Mouse (Mus musculus): ENCODE data around the gene Tmem98. TPM values are rescaled to one million over a fixed set of nuclear protein-coding genes. Genes with fewer than 3 reads are reported as not detected.
A peak's percentile ranks its signal among the peaks of the same experiment; 100 is the strongest.

The Tmem98 gene
- polyA plus RNA-seq, 1 experiment from 2014 or later: 145 TPM

DNA sequence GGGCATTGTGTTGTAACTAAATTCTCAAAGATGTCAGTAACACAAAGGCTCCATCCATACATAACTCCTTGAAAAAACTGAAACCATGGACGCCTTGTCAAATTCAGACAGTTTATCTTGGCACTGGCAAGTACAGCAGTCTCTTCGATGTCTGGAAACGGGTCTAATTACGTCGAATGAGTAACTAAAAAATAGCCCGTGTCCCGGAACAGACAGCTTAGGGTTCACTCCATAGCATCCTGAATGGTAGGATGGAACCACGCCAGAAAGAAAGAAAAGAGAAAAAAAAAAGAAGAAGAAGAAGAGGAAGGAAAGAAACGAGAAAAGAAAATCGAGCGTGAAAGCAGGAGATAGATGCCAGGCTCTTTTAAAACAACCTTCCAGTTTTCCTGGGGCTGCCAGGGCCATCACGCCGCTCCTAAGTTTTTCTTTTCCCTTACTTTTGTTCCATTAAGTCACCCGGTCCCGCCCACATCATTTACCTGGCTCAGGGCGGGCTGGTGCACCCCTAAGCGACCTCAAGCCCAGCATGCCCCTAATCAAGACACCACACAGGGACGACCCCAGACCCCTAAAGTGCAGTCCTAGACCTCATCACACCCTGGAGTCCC lies 31.0 kb upstream of the Tmem98 start:
- H3K27me3 ChIP-seq (ENCODE audit: low read depth, poor library complexity, severe bottlenecking): peaks cover 9% of the 10 kb centered on the region; the same call in 1 of the 2 replicates

DNA sequence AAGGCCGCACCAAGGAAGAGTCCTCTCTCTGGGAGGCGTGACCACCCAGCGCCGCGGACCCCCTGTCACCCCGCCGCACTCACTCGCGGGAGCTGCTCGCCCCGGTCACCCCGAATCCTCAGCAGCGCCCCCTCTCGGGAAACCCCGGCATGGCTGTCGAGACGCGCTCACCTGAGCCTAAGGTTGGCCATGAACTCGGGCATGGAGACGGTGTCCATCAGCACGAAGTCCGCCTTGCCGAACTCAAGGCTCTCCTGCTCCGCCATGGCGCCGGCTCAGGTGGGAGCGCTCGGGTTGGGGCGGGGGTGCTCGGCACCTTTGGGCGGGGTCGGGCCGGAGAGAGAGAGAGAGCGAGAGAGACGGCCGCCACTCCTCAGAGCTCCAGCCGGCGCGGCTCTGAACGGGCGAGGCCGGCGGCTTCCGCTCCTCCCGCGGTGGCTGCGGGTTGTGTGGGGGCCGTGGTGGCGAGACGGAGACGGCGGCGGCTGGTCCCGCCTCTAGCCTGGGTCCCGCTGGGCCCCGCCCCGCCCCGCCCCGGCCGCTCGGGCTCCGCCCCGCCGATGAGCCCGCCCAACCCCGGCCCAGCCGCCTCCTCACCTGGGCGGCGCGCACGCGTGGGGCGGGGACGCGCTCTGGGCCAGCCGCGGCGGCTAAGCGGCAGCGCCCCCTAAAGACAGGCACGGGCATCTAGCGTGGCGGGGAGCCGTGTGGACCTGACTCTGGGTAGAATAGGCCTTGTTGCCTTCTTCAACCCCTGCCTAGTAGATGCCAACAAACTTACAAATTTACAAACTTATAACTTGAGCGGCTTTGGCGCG lies 30.2 kb upstream of the Tmem98 start, which contains the start of gene Myo1d:
Gene Myo1d, minus strand, starts transcription at position 499 of the 818 bp plus-strand sequence.
- Histone ChIP-seq H3K4me1 (peaks cover 18% of the 10 kb centered on the region), H3K27ac (peak within 1 kb of the TSS; percentile 87), H3K36me3 (no peaks in the 10 kb centered on the region), H3K4me3 (peak within 1 kb of the TSS; percentile 85), H3K27me3 (ENCODE audit: low read depth, poor library complexity, severe bottlenecking) (peaks cover 9% of the 10 kb centered on the region; the same call in 1 of the 2 replicates), H3K9me3 (replicated peaks) (no peaks in the 10 kb centered on the region)
- under 1% methylated on average over 83 of the region's 87 CpGs for WGBS
- peak; percentile 93 for DNase-seq (ENCODE audit: low spot score)

More for the DNA sequence above, 31.0 kb upstream of the Tmem98 start:
- Histone ChIP-seq H3K27ac (peak overlapping the region; percentile 87), H3K36me3 (no peaks in the 10 kb centered on the region), H3K4me1 (peaks cover 13% of the 10 kb centered on the region), H3K9me3 (replicated peaks) (no peaks in the 10 kb centered on the region), H3K4me3 (peak overlapping the region; percentile 85)
- no peak for DNase-seq (ENCODE audit: low spot score)
- WGBS: 6% methylated on average over 18 of the region's 18 CpGs

DNA sequence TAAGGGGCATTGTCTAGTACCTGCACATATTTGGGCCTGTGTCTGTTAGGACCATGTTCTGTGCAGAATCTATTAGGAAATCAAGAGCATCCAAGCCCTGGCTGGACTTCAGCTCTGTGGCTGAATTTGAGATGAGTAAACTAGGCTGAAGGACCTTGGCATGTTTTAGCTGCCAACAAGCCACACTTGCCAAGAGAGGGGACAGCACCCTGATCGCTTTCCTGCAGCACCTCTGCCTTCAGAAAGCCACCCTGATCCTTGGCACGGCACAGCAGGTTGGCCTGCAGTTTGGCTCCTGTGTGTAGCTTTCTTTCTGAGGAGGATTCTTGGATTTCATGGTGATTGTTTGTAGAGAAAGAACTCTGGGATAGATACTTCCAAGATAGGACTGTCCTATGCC lies 28.4 kb upstream of the Tmem98 start:
- WGBS: 89% methylated on average over 2 of the region's 2 CpGs
- H3K9me3 ChIP-seq (replicated peaks): no peaks in the 10 kb centered on the region
- no peak overlapping the region for H3K27ac ChIP-seq
- H3K4me1 ChIP-seq: peaks cover 18% of the 10 kb centered on the region
- no peaks in the 10 kb centered on the region for H3K36me3 ChIP-seq
- DNase-seq (ENCODE audit: low spot score): no peak
- peaks cover 9% of the 10 kb centered on the region; the same call in 1 of the 2 replicates for H3K27me3 ChIP-seq (ENCODE audit: low read depth, poor library complexity, severe bottlenecking)
- no peak overlapping the region for H3K4me3 ChIP-seq

DNA sequence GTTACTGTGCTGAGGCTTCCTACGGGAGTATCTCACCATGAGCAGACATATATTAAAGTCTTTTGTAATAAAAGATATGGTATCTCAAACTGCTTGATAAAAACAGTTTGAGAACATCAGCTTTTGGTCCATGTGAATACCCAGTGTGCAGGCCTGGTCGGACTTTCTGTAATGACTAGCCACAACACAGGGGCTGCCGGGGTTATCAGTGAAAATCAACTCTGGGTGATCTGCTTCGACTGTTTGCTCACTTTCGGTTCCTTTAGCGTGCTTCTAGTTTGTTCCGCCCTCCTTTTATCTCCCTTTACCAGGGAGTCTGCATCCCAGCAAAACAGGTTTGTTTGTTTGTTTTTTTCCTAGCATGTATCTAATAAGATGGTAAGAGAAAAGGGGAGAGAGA lies 26.5 kb upstream of the Tmem98 start:
- H3K4me1 ChIP-seq: peaks cover 16% of the 10 kb centered on the region
- no peaks in the 10 kb centered on the region for H3K9me3 ChIP-seq (replicated peaks)
- 71% methylated on average over 7 of the region's 7 CpGs for WGBS
- DNase-seq (ENCODE audit: low spot score): no peak
- no peaks in the 10 kb centered on the region for H3K36me3 ChIP-seq
- no peak overlapping the region for H3K4me3 ChIP-seq
- H3K27ac ChIP-seq: no peak overlapping the region
- peaks cover 5% of the 10 kb centered on the region; the same call in 1 of the 2 replicates for H3K27me3 ChIP-seq (ENCODE audit: low read depth, poor library complexity, severe bottlenecking)

DNA sequence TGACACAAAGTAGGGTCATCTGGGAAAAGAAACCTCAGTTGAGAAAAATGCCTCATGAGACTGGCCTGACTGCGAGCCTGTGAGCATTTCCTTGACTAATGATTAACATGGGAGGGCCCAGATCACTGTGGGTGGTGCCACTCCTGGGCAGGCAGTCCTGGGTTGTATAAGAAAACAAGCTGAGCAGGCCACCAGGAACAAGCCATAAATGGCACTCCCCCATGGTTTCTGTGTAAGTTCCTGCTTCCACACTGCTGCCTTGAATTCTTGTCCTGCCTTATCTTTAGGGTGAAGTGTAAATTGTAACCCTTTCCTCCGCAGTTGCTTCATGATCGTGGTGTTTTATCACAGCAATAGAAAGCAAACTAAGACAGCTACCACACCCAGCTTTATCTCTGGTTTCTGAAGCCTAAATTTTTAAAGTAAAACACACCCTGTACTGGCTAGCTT lies 25.7 kb upstream of the Tmem98 start:
- Histone ChIP-seq H3K27me3 (ENCODE audit: low read depth, poor library complexity, severe bottlenecking) (peaks cover 3% of the 10 kb centered on the region; the same call in 1 of the 2 replicates), H3K9me3 (replicated peaks) (no peaks in the 10 kb centered on the region), H3K4me3 (no peak overlapping the region), H3K27ac (no peak overlapping the region), H3K4me1 (peaks cover 13% of the 10 kb centered on the region), H3K36me3 (no peaks in the 10 kb centered on the region)
- WGBS: 35% methylated on average over 3 of the region's 3 CpGs
- DNase-seq (ENCODE audit: low spot score): no peak

DNA sequence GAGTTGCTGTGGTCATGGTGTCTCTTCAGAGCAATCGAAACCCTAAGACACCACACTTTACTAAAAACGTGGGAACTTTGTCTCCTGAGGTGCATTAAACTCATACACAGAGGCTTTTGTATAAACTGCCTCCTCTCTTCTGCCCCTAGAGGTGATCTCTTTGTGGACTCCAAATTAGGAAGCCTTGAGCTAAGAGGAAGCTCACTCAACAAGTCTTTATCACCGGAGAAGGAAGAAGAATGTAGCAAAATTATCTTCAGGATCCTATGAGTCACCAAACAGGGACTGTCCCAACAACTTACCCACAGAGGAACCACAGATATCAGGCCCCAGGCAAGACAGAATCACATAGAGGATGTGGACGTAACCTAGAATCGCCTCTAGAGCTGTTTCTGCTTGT lies 24.3 kb upstream of the Tmem98 start:
- Histone ChIP-seq H3K27ac (no peak overlapping the region), H3K4me1 (peaks cover 6% of the 10 kb centered on the region; the same call in 1 of the 2 replicates), H3K36me3 (no peaks in the 10 kb centered on the region), H3K9me3 (replicated peaks) (no peaks in the 10 kb centered on the region), H3K27me3 (ENCODE audit: low read depth, poor library complexity, severe bottlenecking) (no peaks in the 10 kb centered on the region), H3K4me3 (no peak overlapping the region)
- DNase-seq (ENCODE audit: low spot score): no peak
- WGBS: 85% methylated on average over 5 of the region's 5 CpGs

DNA sequence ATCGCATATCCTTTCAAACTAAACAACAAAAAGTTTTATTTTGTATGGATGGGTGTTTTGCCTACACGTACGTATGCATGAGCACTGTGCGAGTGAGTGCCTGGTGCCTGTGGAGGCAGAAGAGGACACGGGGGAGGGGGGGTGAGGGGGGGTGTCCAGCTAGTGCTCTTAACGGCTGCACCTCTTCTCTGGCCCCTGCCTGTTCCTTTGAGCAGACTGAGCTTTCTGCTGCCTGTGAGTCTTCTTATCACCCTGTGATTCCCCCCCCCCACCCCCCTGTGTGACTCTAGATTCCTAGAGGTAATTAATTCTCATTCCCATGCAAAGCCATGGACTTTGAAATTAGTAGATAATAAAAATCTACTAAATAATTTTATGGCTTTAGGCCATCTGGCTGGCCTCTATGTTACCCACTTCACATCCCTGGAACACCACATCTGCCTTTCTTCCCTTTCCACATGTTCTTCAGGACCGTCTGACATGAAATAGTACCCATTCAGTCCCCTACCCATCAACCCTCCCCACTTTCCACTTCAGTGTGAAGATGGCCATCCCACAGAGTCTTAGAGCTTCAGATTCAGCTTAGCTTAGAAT lies 20.2 kb upstream of the Tmem98 start:
- Histone ChIP-seq H3K4me1 (no peaks in the 10 kb centered on the region), H3K36me3 (no peaks in the 10 kb centered on the region), H3K4me3 (no peak overlapping the region), H3K9me3 (replicated peaks) (no peaks in the 10 kb centered on the region), H3K27me3 (ENCODE audit: low read depth, poor library complexity, severe bottlenecking) (no peaks in the 10 kb centered on the region), H3K27ac (no peak overlapping the region)
- DNase-seq (ENCODE audit: low spot score): no peak
- 56% methylated on average over 7 of the region's 7 CpGs for WGBS

DNA sequence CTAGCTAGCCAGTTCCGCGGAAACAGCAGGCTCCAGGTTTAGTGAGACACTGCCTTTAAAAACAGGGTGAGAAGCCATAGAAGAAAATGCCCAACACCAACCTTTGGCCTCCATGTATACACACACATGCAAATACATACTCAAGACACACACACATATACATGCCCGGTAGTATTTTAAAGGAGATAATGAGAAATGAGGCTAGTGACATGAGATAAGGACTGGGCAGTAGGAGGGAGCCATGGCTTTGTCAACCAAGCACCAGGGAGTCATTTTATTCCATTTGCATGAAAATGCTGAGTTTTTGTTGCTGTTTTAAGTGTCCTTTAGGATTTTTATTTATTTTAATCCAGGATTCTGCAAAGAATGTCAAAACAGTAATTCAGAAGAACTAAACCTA lies 19.6 kb upstream of the Tmem98 start:
- H3K27ac ChIP-seq: no peak overlapping the region
- DNase-seq (ENCODE audit: low spot score): no peak
- no peaks in the 10 kb centered on the region for H3K9me3 ChIP-seq (replicated peaks)
- 66% methylated on average over 3 of the region's 3 CpGs for WGBS
- no peaks in the 10 kb centered on the region for H3K4me1 ChIP-seq
- H3K36me3 ChIP-seq: no peaks in the 10 kb centered on the region
- no peaks in the 10 kb centered on the region for H3K27me3 ChIP-seq (ENCODE audit: low read depth, poor library complexity, severe bottlenecking)
- H3K4me3 ChIP-seq: no peak overlapping the region

DNA sequence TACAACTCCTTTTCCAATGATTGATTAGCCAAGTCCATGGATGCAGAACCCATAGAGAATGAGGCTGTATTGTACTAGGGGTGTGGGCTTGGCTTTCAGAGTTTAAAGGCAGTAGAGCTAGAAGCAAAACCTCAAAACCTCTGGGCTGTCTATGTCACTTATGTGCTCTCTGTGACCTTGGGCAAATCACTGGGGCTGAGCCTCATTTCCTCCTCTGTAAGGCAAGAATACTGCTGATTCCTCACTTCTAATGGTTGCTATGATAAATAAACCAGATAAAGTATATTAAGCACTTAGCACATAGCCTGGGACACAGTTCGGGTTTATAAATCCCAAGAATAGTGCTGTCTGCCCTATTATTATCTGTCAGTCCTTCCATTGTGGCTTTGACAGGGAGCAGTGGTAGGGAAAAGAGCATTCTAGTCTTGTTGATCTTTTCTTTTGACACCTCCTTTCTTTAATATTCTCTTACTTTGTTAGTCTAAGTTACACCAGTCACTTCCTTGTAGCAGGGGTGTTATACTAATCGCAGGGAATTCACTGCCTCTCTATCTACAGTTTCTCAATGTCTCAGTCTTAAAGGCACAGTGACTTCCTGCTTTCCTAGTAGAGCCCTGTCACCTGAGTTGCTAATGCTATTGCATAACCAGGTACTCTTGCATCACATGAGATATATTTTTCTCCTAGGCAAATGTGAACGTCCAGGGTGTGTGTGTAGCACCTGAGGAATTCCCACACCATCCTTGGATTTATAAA lies 18.1 kb upstream of the Tmem98 start:
- WGBS: 74% methylated on average over 3 of the region's 3 CpGs
- Histone ChIP-seq H3K27me3 (ENCODE audit: low read depth, poor library complexity, severe bottlenecking) (no peaks in the 10 kb centered on the region), H3K9me3 (replicated peaks) (no peaks in the 10 kb centered on the region), H3K27ac (no peak overlapping the region), H3K36me3 (no peaks in the 10 kb centered on the region), H3K4me3 (no peak overlapping the region), H3K4me1 (no peaks in the 10 kb centered on the region)
- no peak for DNase-seq (ENCODE audit: low spot score)

DNA sequence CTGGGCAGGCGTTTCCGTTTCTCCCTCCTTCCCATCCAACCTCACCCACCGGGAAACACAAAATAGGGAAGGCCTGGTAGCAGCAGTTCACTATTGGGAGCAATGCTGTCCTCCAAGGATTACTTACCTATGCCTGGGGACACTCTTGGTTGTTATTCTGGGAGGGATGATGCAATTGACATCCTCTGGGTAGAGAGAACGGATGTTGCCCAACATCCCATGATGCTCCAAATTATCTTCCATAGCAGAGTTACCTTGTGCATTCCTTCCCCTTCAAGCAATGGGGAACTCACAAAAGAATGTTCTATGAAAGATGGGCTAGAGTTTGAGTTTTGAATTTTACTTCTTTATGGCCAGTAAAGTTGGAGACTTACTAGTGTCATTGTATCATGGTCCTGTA lies 16.6 kb upstream of the Tmem98 start:
- WGBS: 90% methylated on average over 4 of the region's 4 CpGs
- Histone ChIP-seq H3K27ac (no peak overlapping the region), H3K9me3 (replicated peaks) (no peaks in the 10 kb centered on the region), H3K36me3 (no peaks in the 10 kb centered on the region), H3K27me3 (ENCODE audit: low read depth, poor library complexity, severe bottlenecking) (no peaks in the 10 kb centered on the region), H3K4me1 (no peaks in the 10 kb centered on the region), H3K4me3 (no peak overlapping the region)
- DNase-seq (ENCODE audit: low spot score): no peak

DNA sequence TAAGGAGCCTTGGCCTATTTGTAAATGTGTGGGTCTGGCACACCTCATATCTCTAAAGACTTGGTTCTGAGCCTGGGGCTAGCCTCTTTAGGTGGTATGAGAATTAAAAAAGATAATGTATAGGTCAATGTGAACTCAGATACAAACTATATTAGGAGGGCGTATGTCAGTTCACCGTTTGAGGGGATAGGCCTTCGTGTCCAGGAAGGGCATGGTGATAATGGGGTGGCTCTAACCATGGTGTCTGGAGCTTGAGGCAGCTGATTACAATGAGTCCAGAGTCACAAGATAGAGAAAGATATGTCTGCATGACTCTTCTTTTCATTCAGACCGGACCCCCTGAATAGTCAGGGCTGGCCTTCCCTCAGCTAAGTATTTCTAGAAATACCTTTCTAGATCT lies 15.7 kb upstream of the Tmem98 start:
- no peak for DNase-seq (ENCODE audit: low spot score)
- Histone ChIP-seq H3K27ac (no peak overlapping the region), H3K27me3 (ENCODE audit: low read depth, poor library complexity, severe bottlenecking) (no peaks in the 10 kb centered on the region), H3K4me3 (no peak overlapping the region), H3K4me1 (no peaks in the 10 kb centered on the region), H3K36me3 (no peaks in the 10 kb centered on the region), H3K9me3 (replicated peaks) (no peaks in the 10 kb centered on the region)
- 94% methylated on average over 4 of the region's 4 CpGs for WGBS

DNA sequence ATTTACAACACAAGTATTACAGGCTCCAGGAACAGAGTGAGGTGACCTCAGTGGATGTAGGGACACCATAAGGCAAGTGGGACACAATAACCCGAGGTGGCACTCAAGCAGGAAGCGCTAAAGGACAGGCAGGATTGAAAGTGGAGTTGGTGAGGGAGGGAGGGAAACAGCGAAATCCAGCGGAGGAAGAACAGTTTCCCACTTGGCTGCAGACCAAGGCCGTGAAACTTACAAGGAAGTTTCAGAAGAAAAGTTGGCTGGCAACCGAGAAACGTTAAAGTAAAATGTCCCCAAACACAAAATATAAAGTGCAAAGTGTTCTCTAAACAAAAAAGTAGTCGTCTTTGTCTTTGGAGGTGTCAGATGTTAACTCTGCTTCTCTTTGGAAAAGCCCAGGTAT lies 14.5 kb upstream of the Tmem98 start:
- Histone ChIP-seq H3K27me3 (ENCODE audit: low read depth, poor library complexity, severe bottlenecking) (no peaks in the 10 kb centered on the region), H3K4me3 (no peak overlapping the region), H3K9me3 (replicated peaks) (no peaks in the 10 kb centered on the region), H3K27ac (no peak overlapping the region), H3K4me1 (no peaks in the 10 kb centered on the region), H3K36me3 (no peaks in the 10 kb centered on the region)
- 78% methylated on average over 8 of the region's 8 CpGs for WGBS
- DNase-seq (ENCODE audit: low spot score): no peak
